Mouse (Mus musculus): ENCODE results near the gene Gm1113. TPM values are rescaled to one million over a fixed set of nuclear protein-coding genes. Genes with fewer than 3 reads are reported as not detected.
A peak's percentile ranks its signal among the peaks of the same experiment; 100 is the strongest.

The Gm1113 gene
- polyA plus RNA-seq, 1 experiment from 2014 or later, result not detected

GRCm38 (mm10) chr9:35493733-35494092 lies 24.4 kb downstream of the Gm1113 start:
- Histone ChIP-seq H3K9ac (replicated peaks) (no peak overlapping the region), H3K36me3 (peaks cover 61% of the 10 kb centered on the region), H3K9me3 (no peaks in the 10 kb centered on the region), H3K27ac (replicated peaks) (no peak overlapping the region), H3K4me3 (no peak overlapping the region), H3K27me3 (no peaks in the 10 kb centered on the region), H3K4me2 (replicated peaks) (no peak overlapping the region), H3K4me1 (0 out of 2 replicates have a peak, but pooled peaks cover 3% of the 10 kb centered on the region)
- 82% methylated on average over 4 of the region's 4 CpGs for WGBS
- ATAC-seq (ENCODE audit: low FRiP score, low read depth), result no peak

- 52% methylated on average over 7 of the region's 7 CpGs for WGBS
- Histone ChIP-seq H3K9me3 (no peaks in the 10 kb centered on the region), H3K4me2 (replicated peaks) (no peak overlapping the region), H3K4me1 (0 out of 2 replicates have a peak, but pooled peaks cover 3% of the 10 kb centered on the region), H3K9ac (replicated peaks) (no peak overlapping the region), H3K27me3 (no peaks in the 10 kb centered on the region), H3K36me3 (peaks cover 61% of the 10 kb centered on the region), H3K27ac (replicated peaks) (no peak overlapping the region), H3K4me3 (no peak overlapping the region)
- no peak; the same call in 1 of the 2 replicates for ATAC-seq (ENCODE audit: low FRiP score, low read depth)
These were observed 24.9 kb downstream of the Gm1113 start for GRCm38 (mm10) chr9:35493033-35493732.

- Histone ChIP-seq H3K27me3 (no peaks in the 10 kb centered on the region), H3K27ac (replicated peaks) (no peak overlapping the region), H3K4me1 (0 out of 2 replicates have a peak, but pooled peaks cover 3% of the 10 kb centered on the region), H3K36me3 (peaks cover 66% of the 10 kb centered on the region), H3K9ac (replicated peaks) (no peak overlapping the region), H3K4me3 (no peak overlapping the region), H3K4me2 (replicated peaks) (no peak overlapping the region), H3K9me3 (no peaks in the 10 kb centered on the region)
- 88% methylated on average over 11 of the region's 11 CpGs for WGBS
- ATAC-seq (ENCODE audit: low FRiP score, low read depth), result no peak
These were observed 26.8 kb downstream of the Gm1113 start for GRCm38 (mm10) chr9:35491109-35491866.

- Histone ChIP-seq H3K27me3 (no peaks in the 10 kb centered on the region), H3K4me2 (replicated peaks) (no peak overlapping the region), H3K9ac (replicated peaks) (no peak overlapping the region), H3K9me3 (no peaks in the 10 kb centered on the region), H3K27ac (replicated peaks) (no peak overlapping the region), H3K4me1 (0 out of 2 replicates have a peak, but pooled peaks cover 3% of the 10 kb centered on the region), H3K36me3 (peaks cover 76% of the 10 kb centered on the region), H3K4me3 (no peak overlapping the region)
- no peak for ATAC-seq (ENCODE audit: low FRiP score, low read depth)
- 92% methylated on average over 4 of the region's 4 CpGs for WGBS
These were observed 29.6 kb downstream of the Gm1113 start for GRCm38 (mm10) chr9:35488496-35488895.

GRCm38 (mm10) chr9:35486616-35487015 lies 31.5 kb downstream of the Gm1113 start:
- Histone ChIP-seq H3K9ac (replicated peaks) (no peak overlapping the region), H3K27me3 (no peaks in the 10 kb centered on the region), H3K36me3 (peaks cover 83% of the 10 kb centered on the region), H3K9me3 (no peaks in the 10 kb centered on the region), H3K4me3 (no peak overlapping the region), H3K4me2 (replicated peaks) (no peak overlapping the region), H3K4me1 (no peaks in the 10 kb centered on the region), H3K27ac (replicated peaks) (no peak overlapping the region)
- no peak for ATAC-seq (ENCODE audit: low FRiP score, low read depth)
- WGBS, result 87% methylated on average over 13 of the region's 13 CpGs

- Histone ChIP-seq H3K4me3 (no peak overlapping the region), H3K9ac (replicated peaks) (no peak overlapping the region), H3K36me3 (peaks cover 72% of the 10 kb centered on the region), H3K27ac (replicated peaks) (no peak overlapping the region), H3K4me2 (replicated peaks) (no peak overlapping the region), H3K9me3 (no peaks in the 10 kb centered on the region), H3K27me3 (no peaks in the 10 kb centered on the region), H3K4me1 (no peaks in the 10 kb centered on the region)
- ATAC-seq (ENCODE audit: low FRiP score, low read depth), result no peak
- 89% methylated on average over 3 of the region's 3 CpGs for WGBS
These were observed 34.1 kb downstream of the Gm1113 start for GRCm38 (mm10) chr9:35483949-35484348.

- Histone ChIP-seq H3K4me1 (no peaks in the 10 kb centered on the region), H3K36me3 (peaks cover 72% of the 10 kb centered on the region), H3K27me3 (no peaks in the 10 kb centered on the region), H3K27ac (replicated peaks) (no peak overlapping the region), H3K4me2 (replicated peaks) (no peak overlapping the region), H3K9ac (replicated peaks) (no peak overlapping the region), H3K9me3 (no peaks in the 10 kb centered on the region), H3K4me3 (no peak overlapping the region)
- 77% methylated on average over 13 of the region's 13 CpGs for WGBS
- no peak for ATAC-seq (ENCODE audit: low FRiP score, low read depth)
These were observed 35.8 kb downstream of the Gm1113 start for GRCm38 (mm10) chr9:35482014-35482898.

GRCm38 (mm10) chr9:35479456-35479855 lies 38.6 kb downstream of the Gm1113 start:
- H3K4me3 ChIP-seq, result no peak overlapping the region
- WGBS, result 94% methylated on average over 6 of the region's 6 CpGs
- no peaks in the 10 kb centered on the region for H3K27me3 ChIP-seq
- H3K4me2 ChIP-seq (replicated peaks), result no peak overlapping the region
- H3K27ac ChIP-seq (replicated peaks), result no peak overlapping the region
- H3K9me3 ChIP-seq, result no peaks in the 10 kb centered on the region
- peaks cover 59% of the 10 kb centered on the region for H3K36me3 ChIP-seq
- no peak for ATAC-seq (ENCODE audit: low FRiP score, low read depth)
- H3K4me1 ChIP-seq, result no peaks in the 10 kb centered on the region
- no peak overlapping the region for H3K9ac ChIP-seq (replicated peaks)

- H3K36me3 ChIP-seq, result peaks cover 70% of the 10 kb centered on the region
- ATAC-seq (ENCODE audit: low FRiP score, low read depth), result no peak
- no peaks in the 10 kb centered on the region for H3K9me3 ChIP-seq
- no peak overlapping the region for H3K27ac ChIP-seq (replicated peaks)
- WGBS, result 90% methylated on average over 7 of the region's 7 CpGs
- no peaks in the 10 kb centered on the region for H3K4me1 ChIP-seq
- no peak overlapping the region for H3K9ac ChIP-seq (replicated peaks)
- H3K4me3 ChIP-seq, result no peak overlapping the region
- no peaks in the 10 kb centered on the region for H3K27me3 ChIP-seq
- no peak overlapping the region for H3K4me2 ChIP-seq (replicated peaks)
These were observed 42.7 kb downstream of the Gm1113 start for GRCm38 (mm10) chr9:35475394-35475793.

GRCm38 (mm10) chr9:35474104-35474724 lies 43.9 kb downstream of the Gm1113 start:
- peak; percentile 44; the same call in 1 of the 2 replicates for ATAC-seq (ENCODE audit: low FRiP score, low read depth)
- no peak overlapping the region for H3K4me3 ChIP-seq
- H3K4me1 ChIP-seq, result no peaks in the 10 kb centered on the region
- no peak overlapping the region for H3K27ac ChIP-seq (replicated peaks)
- WGBS, result 85% methylated on average over 10 of the region's 10 CpGs
- no peak overlapping the region for H3K4me2 ChIP-seq (replicated peaks)
- no peaks in the 10 kb centered on the region for H3K9me3 ChIP-seq
- peaks cover 72% of the 10 kb centered on the region for H3K36me3 ChIP-seq
- H3K27me3 ChIP-seq, result no peaks in the 10 kb centered on the region
- no peak overlapping the region for H3K9ac ChIP-seq (replicated peaks)

GRCm38 (mm10) chr9:35468913-35469312 lies 49.2 kb downstream of the Gm1113 start:
- ATAC-seq (ENCODE audit: low FRiP score, low read depth), result no peak
- Histone ChIP-seq H3K27ac (replicated peaks) (no peak overlapping the region), H3K4me2 (replicated peaks) (no peak overlapping the region), H3K36me3 (peaks cover 49% of the 10 kb centered on the region), H3K27me3 (no peaks in the 10 kb centered on the region), H3K4me3 (no peak overlapping the region), H3K4me1 (no peaks in the 10 kb centered on the region), H3K9me3 (no peaks in the 10 kb centered on the region), H3K9ac (replicated peaks) (no peak overlapping the region)
